Comparison of ENCODE assay signal across 28 mouse cellular contexts in genomic region chr4:29039993-29040392, GRCm38 (mm10).
DNase-seq lines count a peak whose midpoint lies in the region; ATAC-seq and TF ChIP-seq lines count a peak whose summit lies in the region.
"Had no signal": no experiment of that assay in that cellular context is flagged by ENCODE, and none has a peak within 500 bp of the region (broad histone marks: within the 10 kb centered on the region; RNA-seq: fewer than 3 reads in every experiment).

No protein-coding gene starts in this region.

- no peaks in the 10 kb centered on the region for H3K9me3 ChIP-seq in midbrain, embryonic 11.5 days (ENCODE audit: control insufficient read depth, low read length)
- no peaks in the 10 kb centered on the region for H3K9me3 ChIP-seq in midbrain, postnatal 0 days (ENCODE audit: low read length)
- H3K9me3 ChIP-seq: embryonic facial prominence, embryonic 10.5 days; embryonic facial prominence, embryonic 13.5 days; forebrain, embryonic 12.5 days; heart, embryonic 12.5 days; heart, embryonic 15.5 days; hindbrain, embryonic 10.5 days; hindbrain, embryonic 13.5 days had no signal

- H3K9ac ChIP-seq in midbrain, embryonic 11.5 days (ENCODE audit: low read length), result no peak overlapping the region
- H3K9ac ChIP-seq in midbrain, postnatal 0 days (replicated peaks; ENCODE audit: low read length, poor library complexity, severe bottlenecking), result no peak overlapping the region
- H3K9ac ChIP-seq: embryonic facial prominence, embryonic 13.5 days; forebrain, embryonic 12.5 days; heart, embryonic 12.5 days; heart, embryonic 15.5 days; hindbrain, embryonic 13.5 days had no signal

- peak; percentile 11 for DNase-seq in embryo, embryonic 10 days (ENCODE audit: low spot score)
- DNase-seq in embryo, embryonic 9.5 days (ENCODE audit: extremely low spot score), result no peak
- DNase-seq in midbrain, embryonic 11.5 days (ENCODE audit: low spot score, missing footprints), result peak; percentile 85
- DNase-seq in midbrain, postnatal 0 days (ENCODE audit: low spot score), result no peak
- DNase-seq in retina, postnatal 1 day, result peak; percentile 10
- no peak for DNase-seq in retina, embryonic 14.5 days (ENCODE audit: low spot score)
- no peak for DNase-seq in frontal cortex, postnatal 36 days (ENCODE audit: low spot score in 2 of 2)
- DNase-seq in cerebellum, postnatal 36 days, result no peak
- DNase-seq: adrenal gland, adult 8-10 months; adrenal gland, postnatal 25 days; cerebellum, adult 18-20 months; cerebellum, adult 9-10 months; cerebellum, postnatal 14 days; gastrocnemius, postnatal 25 days; heart, adult 18-20 months; heart, postnatal 10 days; heart, postnatal 36 days had no signal

- H3K27ac ChIP-seq in midbrain, embryonic 11.5 days (ENCODE audit: low read depth, low read length), result no peak overlapping the region
- H3K27ac ChIP-seq in midbrain, postnatal 0 days (ENCODE audit: low read depth, low read length), result no peak overlapping the region
- H3K27ac ChIP-seq: embryonic facial prominence, embryonic 10.5 days; embryonic facial prominence, embryonic 13.5 days; forebrain, embryonic 12.5 days; heart, embryonic 15.5 days; hindbrain, embryonic 10.5 days; hindbrain, embryonic 13.5 days had no signal

- no peak overlapping the region for H3K4me2 ChIP-seq in midbrain, embryonic 11.5 days
- no peak overlapping the region for H3K4me2 ChIP-seq in midbrain, postnatal 0 days (ENCODE audit: low read depth, low read length, poor library complexity, severe bottlenecking)
- H3K4me2 ChIP-seq: embryonic facial prominence, embryonic 13.5 days; forebrain, embryonic 12.5 days; heart, embryonic 12.5 days; heart, embryonic 15.5 days; hindbrain, embryonic 13.5 days had no signal

- no peaks in the 10 kb centered on the region for H3K36me3 ChIP-seq in midbrain, embryonic 11.5 days (ENCODE audit: control insufficient read depth, insufficient read depth, low read length)
- H3K36me3 ChIP-seq in midbrain, postnatal 0 days (ENCODE audit: insufficient read depth, low read length), result no peaks in the 10 kb centered on the region
- H3K36me3 ChIP-seq: embryonic facial prominence, embryonic 10.5 days; embryonic facial prominence, embryonic 13.5 days; forebrain, embryonic 12.5 days; heart, embryonic 12.5 days; heart, embryonic 15.5 days; hindbrain, embryonic 10.5 days; hindbrain, embryonic 13.5 days had no signal

- no peak for TF ChIP-seq CTCF in midbrain, postnatal 0 days (IDR thresholded peaks at IDR 0.05)

- WGBS in midbrain, embryonic 11.5 days, result 28% methylated on average over 1 of the region's 1 CpGs
- WGBS in midbrain, postnatal 0 days, result 39% methylated on average over 1 of the region's 1 CpGs

- H3K27me3 ChIP-seq in midbrain, embryonic 11.5 days (ENCODE audit: control insufficient read depth, insufficient read depth, low read length), result no peaks in the 10 kb centered on the region
- H3K27me3 ChIP-seq in midbrain, postnatal 0 days (ENCODE audit: insufficient read depth, low read length), result no peaks in the 10 kb centered on the region
- H3K27me3 ChIP-seq: embryonic facial prominence, embryonic 13.5 days; forebrain, embryonic 12.5 days; heart, embryonic 12.5 days; heart, embryonic 15.5 days; hindbrain, embryonic 13.5 days had no signal

- H3K4me1 ChIP-seq in midbrain, embryonic 11.5 days (ENCODE audit: control insufficient read depth, insufficient read depth, low read length), result no peaks in the 10 kb centered on the region
- no peaks in the 10 kb centered on the region for H3K4me1 ChIP-seq in midbrain, postnatal 0 days (ENCODE audit: insufficient read depth, low read length)
- H3K4me1 ChIP-seq: embryonic facial prominence, embryonic 10.5 days; embryonic facial prominence, embryonic 13.5 days; forebrain, embryonic 12.5 days; heart, embryonic 12.5 days; heart, embryonic 15.5 days; hindbrain, embryonic 10.5 days; hindbrain, embryonic 13.5 days had no signal

- peak; percentile 68 for ATAC-seq in midbrain, embryonic 11.5 days (ENCODE audit: low FRiP score)
- no peak for ATAC-seq in midbrain, postnatal 0 days (ENCODE audit: low FRiP score)
- ATAC-seq: activated CD4-positive, CD25-positive, alpha-beta regulatory T cell, adult 4 months; forebrain, embryonic 16.5 days; hindbrain, embryonic 16.5 days had no signal

- H3K4me3 ChIP-seq in midbrain, embryonic 11.5 days (ENCODE audit: low read depth, low read length), result no peak overlapping the region
- H3K4me3 ChIP-seq in midbrain, postnatal 0 days (ENCODE audit: low read depth, low read length), result no peak overlapping the region
- H3K4me3 ChIP-seq: embryonic facial prominence, embryonic 10.5 days; embryonic facial prominence, embryonic 13.5 days; erythroblast, embryonic 14.5 days; forebrain, embryonic 12.5 days; heart, embryonic 12.5 days; heart, embryonic 15.5 days; hindbrain, embryonic 10.5 days; hindbrain, embryonic 13.5 days had no signal

Comparison
In these comparisons a context has a peak if more than half of its experiments do, and no peak if none do; other contexts are left out.
1. DNase-seq: peak in embryo, embryonic 10 days (single experiment), midbrain, embryonic 11.5 days (single experiment) and retina, postnatal 1 day (single experiment); none in embryo, embryonic 9.5 days (single experiment), midbrain, postnatal 0 days (single experiment), retina, embryonic 14.5 days (single experiment), frontal cortex, postnatal 36 days (0 of 2) and cerebellum, postnatal 36 days (0 of 2).